Mouse (Mus musculus) hindbrain, postnatal 0 days (tissue): ENCODE measurements at regions not wholly inside any gene's neighbourhood (a gene's known extent, or its start where the extent isn't known, plus 50 kb on each side); places are given as distances from the start of the nearest gene placed in this dataset.

Experiments used
- ATAC-seq: fragments of 200-750 bp; cut with Nextera tagmentation; 2 replicates; pipeline ENCODE4 v1.8.0; 2017; ENCODE audit warnings: mild to moderate bottlenecking, moderate TSS enrichment, moderate library complexity
- DNase-seq: peaks from one replicate; pipeline ENCODE4 v3.0.0-alpha.2; 2015; ENCODE audit warnings: low spot score
- H3K27ac ChIP-seq: fragments of 300-500 bp; sonication (generic); 2 replicates; pipeline ENCODE4 v1.5.1; 2014; ENCODE audit warnings: mild to moderate bottlenecking
- H3K27me3 ChIP-seq: fragments of 300-500 bp; sonication (generic); 2 replicates; pipeline ENCODE4 v1.6.1; 2014; ENCODE audit warnings: low read length, mixed read lengths; ENCODE audit not compliant: insufficient read depth
- H3K36me3 ChIP-seq: fragments of 300-500 bp; sonication (generic); 2 replicates; pipeline ENCODE4 v1.6.1; 2014; ENCODE audit warnings: low read length, mixed read lengths; ENCODE audit not compliant: insufficient read depth
- H3K4me1 ChIP-seq: fragments of 300-500 bp; sonication (generic); 2 replicates; pipeline ENCODE4 v1.6.1; 2014; ENCODE audit warnings: antibody characterized with exemption, low read length, mixed read lengths; ENCODE audit not compliant: insufficient read depth
- H3K4me2 ChIP-seq: fragments of 300-500 bp; sonication (generic); 2 replicates; pipeline ENCODE4 v1.6.1; 2014; ENCODE audit warnings: low read depth, mild to moderate bottlenecking, low read length, moderate library complexity, mixed read lengths
- H3K4me3 ChIP-seq: fragments of 300-500 bp; sonication (generic); 2 replicates; pipeline ENCODE4 v1.5.1; 2014; ENCODE audit warnings: low read length
- H3K9ac ChIP-seq: fragments of 300-500 bp; sonication (generic); replicated peaks from 2 replicates; pipeline ENCODE4 v1.6.1; 2014; ENCODE audit warnings: mild to moderate bottlenecking, low read length, moderate library complexity, mixed read lengths
- H3K9me3 ChIP-seq: fragments of 300-500 bp; sonication (generic); 2 replicates; pipeline ENCODE4 v1.6.1; 2016; ENCODE audit warnings: low read length, mixed read lengths
- CTCF ChIP-seq: IDR thresholded peaks from 2 replicates; pipeline ENCODE4 v1.5.1; 2016; ENCODE audit warnings: antibody characterized with exemption, control low read depth, low read depth
- WGBS: fragments of 180-500 bp; shearing (Covaris S2); extraction: QIAGEN DNeasy Blood & Tissue Kit; methylation state at CpG from one replicate; pipeline ENCODE4 v1.1.7; 2014; 5-methylcytosine and 5-hydroxymethylcytosine counted together
- microRNA-seq, 2 experiments: library from miRNA; unstranded; fragments of <30 nt; microRNA quantifications; one replicate each; pipeline ENCODE4; 2016

- ATAC-seq: no peak
- no peaks in the 10 kb centered on the region for H3K9me3 ChIP-seq
- DNase-seq: no peak
- no peak overlapping the region for H3K4me2 ChIP-seq
- H3K4me1 ChIP-seq: no peaks in the 10 kb centered on the region
- H3K27ac ChIP-seq: no peak overlapping the region
- H3K9ac ChIP-seq: no peak overlapping the region
- 89% methylated on average over 3 of the region's 3 CpGs for WGBS
- no peaks in the 10 kb centered on the region for H3K27me3 ChIP-seq
- no peaks in the 10 kb centered on the region for H3K36me3 ChIP-seq
- no peak for TF ChIP-seq CTCF
- H3K4me3 ChIP-seq: no peak overlapping the region
Measured at GRCm38 (mm10) chr8:67598687-67599086, 75.0 kb downstream of the Nat3 start.

GRCm38 (mm10) chr8:67622213-67622612 is 98.6 kb downstream of the Nat3 start:
- 85% methylated on average over 3 of the region's 3 CpGs for WGBS
- H3K9me3 ChIP-seq: no peaks in the 10 kb centered on the region

DNA sequence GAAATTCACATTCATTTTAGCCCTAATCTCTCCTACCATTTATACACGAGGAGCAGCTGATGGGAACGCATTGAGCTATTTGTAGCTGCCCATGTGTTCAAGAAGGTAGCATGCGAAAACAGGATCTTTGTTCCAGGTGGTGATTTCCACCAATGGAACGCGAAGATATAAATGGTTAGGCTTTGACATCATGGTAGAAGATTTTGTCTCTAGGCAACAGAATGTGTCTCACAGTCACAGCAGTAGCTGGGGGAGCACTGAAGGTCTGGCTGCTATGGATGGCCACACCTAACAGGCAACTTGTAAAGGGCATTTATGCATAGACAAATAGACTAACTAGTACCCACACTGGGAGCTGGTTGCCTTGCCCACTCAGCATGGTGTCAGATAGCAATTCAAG is 108.0 kb downstream of the Nat3 start:
- Histone ChIP-seq H3K9ac (no peak overlapping the region), H3K36me3 (no peaks in the 10 kb centered on the region), H3K27me3 (no peaks in the 10 kb centered on the region), H3K4me3 (no peak overlapping the region), H3K9me3 (no peaks in the 10 kb centered on the region), H3K4me1 (no peaks in the 10 kb centered on the region), H3K4me2 (no peak overlapping the region), H3K27ac (no peak overlapping the region)
- WGBS: 83% methylated on average over 5 of the region's 5 CpGs
- DNase-seq (no peak), ATAC-seq (peak; percentile 55; the same call in 1 of the 2 replicates)
- no peak for TF ChIP-seq CTCF

More at GRCm38 (mm10) chr8:67622213-67622612, 98.6 kb downstream of the Nat3 start:
- no peak overlapping the region for H3K27ac ChIP-seq
- no peak for TF ChIP-seq CTCF
- no peak overlapping the region for H3K4me3 ChIP-seq
- ATAC-seq (no peak), DNase-seq (no peak)
- H3K9ac ChIP-seq: no peak overlapping the region
- H3K27me3 ChIP-seq: no peaks in the 10 kb centered on the region
- H3K36me3 ChIP-seq: no peaks in the 10 kb centered on the region
- H3K4me2 ChIP-seq: no peak overlapping the region
- no peaks in the 10 kb centered on the region for H3K4me1 ChIP-seq

DNA sequence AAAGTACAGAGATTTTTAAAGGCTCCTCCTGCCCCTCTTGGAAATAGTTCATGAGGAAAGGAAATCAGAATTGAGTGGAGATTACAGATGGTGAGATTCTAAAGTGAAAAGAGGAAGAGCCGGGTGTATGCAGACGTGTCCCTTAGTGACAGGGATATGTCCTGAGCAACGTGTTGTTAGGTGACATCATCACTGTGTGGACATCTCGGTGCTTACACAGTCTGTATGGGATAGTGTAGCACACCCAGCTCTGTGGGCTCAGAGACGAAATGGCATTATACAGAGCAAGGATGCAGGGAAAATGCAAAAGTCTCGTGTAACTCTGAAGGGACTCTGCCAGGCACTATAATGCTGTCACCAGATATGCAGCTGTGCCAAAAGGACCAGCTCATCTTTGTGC is 108.6 kb downstream of the Nat3 start:
- 76% methylated on average over 6 of the region's 6 CpGs for WGBS
- DNase-seq: no peak
- H3K27ac ChIP-seq: no peak overlapping the region

More for the DNA sequence above, 108.6 kb downstream of the Nat3 start:
- no peaks in the 10 kb centered on the region for H3K36me3 ChIP-seq
- H3K27me3 ChIP-seq: no peaks in the 10 kb centered on the region
- no peak for TF ChIP-seq CTCF
- no peak overlapping the region for H3K9ac ChIP-seq
- H3K4me1 ChIP-seq: no peaks in the 10 kb centered on the region
- H3K9me3 ChIP-seq: no peaks in the 10 kb centered on the region
- ATAC-seq: peak; percentile 64; the same call in 1 of the 2 replicates
- no peak overlapping the region for H3K4me2 ChIP-seq
- H3K4me3 ChIP-seq: no peak overlapping the region

Small RNA genes in the stretch of these regions (microRNA-seq; reads per million reads assigned to microRNA genes)
- 0 reads per million in 2 experiments for gene Gm44391
